Mouse (Mus musculus) C2C12 (cell line): ENCODE measurements around the gene Dnase1l2.

Source experiments
- CEBPB ChIP-seq: IDR thresholded peaks from one replicate; pipeline ENCODE4 v1.6.1; 2011; ENCODE audit warnings: low read depth, mild to moderate bottlenecking, control low read depth, moderate library complexity
- CTCF ChIP-seq: IDR thresholded peaks from one replicate; pipeline ENCODE4 v1.5.1; 2011; ENCODE audit not compliant: control insufficient read depth, insufficient read depth, insufficient read length
- FOSL1 ChIP-seq: IDR thresholded peaks from one replicate; pipeline ENCODE4 v1.8.0; 2011; ENCODE audit warnings: mild to moderate bottlenecking, low read length; ENCODE audit not compliant: poor library complexity, insufficient read depth, severe bottlenecking
- MAX ChIP-seq: IDR thresholded peaks from one replicate; pipeline ENCODE4 v1.6.1; 2011; ENCODE audit warnings: mild to moderate bottlenecking, control low read depth
- MYOG ChIP-seq: IDR thresholded peaks from one replicate; pipeline ENCODE4 v1.6.1; 2011; ENCODE audit not compliant: control insufficient read depth, insufficient read length; ENCODE audit errors: extremely low read depth
- USF1 ChIP-seq: IDR thresholded peaks from one replicate; pipeline ENCODE4 v1.6.1; 2011; ENCODE audit warnings: low read depth, mild to moderate bottlenecking, control low read depth, moderate library complexity

DNA sequence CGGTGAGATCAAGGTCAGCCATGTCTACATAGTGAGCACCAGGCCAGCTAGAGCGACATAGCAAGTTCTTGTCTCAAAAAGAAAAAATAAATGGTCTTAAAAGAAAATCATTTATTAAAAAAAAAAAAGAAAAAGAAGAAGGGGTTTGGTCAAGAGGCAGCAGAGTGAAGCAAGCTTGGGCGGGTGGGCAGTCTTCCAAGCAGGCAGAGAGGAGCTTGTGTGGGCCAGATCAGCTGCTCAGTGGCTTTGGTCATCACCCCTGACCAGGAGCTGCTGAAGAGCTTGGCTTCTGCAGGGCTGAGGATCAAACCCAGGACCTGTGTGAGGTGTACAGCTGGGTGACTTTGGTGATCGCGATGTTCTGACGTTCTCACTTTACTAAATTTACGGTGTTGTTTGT, 48.4 kb downstream of the Dnase1l2 start:
- TF ChIP-seq CTCF (no peak), MAX (no peak), USF1 (no peak), MYOG (no peak), FOSL1 (no peak), CEBPB (no peak)
